Mouse (Mus musculus) lung, adult 2 months (tissue): ENCODE data around the gene Pcnx2.

Experiments used
- CTCF ChIP-seq: fragments of 200-500 bp; IDR thresholded peaks from 2 replicates; pipeline ENCODE4 v1.5.1; 2011; ENCODE audit warnings: mild to moderate bottlenecking, low read length, control low read depth; ENCODE audit not compliant: insufficient read depth
- POLR2A ChIP-seq: fragments of 200-500 bp; IDR thresholded peaks from 2 replicates; pipeline ENCODE4 v1.6.1; 2011; ENCODE audit warnings: low read depth, mild to moderate bottlenecking, control low read depth, low read length, borderline replicate concordance; ENCODE audit errors: extremely low read depth

GRCm38 (mm10) chr8:125709171-125709570, 188.9 kb downstream of the Pcnx2 start:
- TF ChIP-seq CTCF (no peak), POLR2A (no peak)
